Mouse (Mus musculus) cerebellum, adult 2 months (tissue): ENCODE measurements around the gene Gm20547.

Experiments
- CTCF ChIP-seq: fragments of 200-500 bp; IDR thresholded peaks from 2 replicates; pipeline ENCODE4 v1.5.1; 2011; ENCODE audit warnings: low read depth, mild to moderate bottlenecking, control low read depth, low read length, moderate library complexity, borderline replicate concordance; ENCODE audit not compliant: insufficient read depth
- POLR2A ChIP-seq: fragments of 200-500 bp; IDR thresholded peaks from 2 replicates; pipeline ENCODE4 v1.6.1; 2011; ENCODE audit warnings: low read length, control low read depth, borderline replicate concordance; ENCODE audit not compliant: insufficient read depth

DNA sequence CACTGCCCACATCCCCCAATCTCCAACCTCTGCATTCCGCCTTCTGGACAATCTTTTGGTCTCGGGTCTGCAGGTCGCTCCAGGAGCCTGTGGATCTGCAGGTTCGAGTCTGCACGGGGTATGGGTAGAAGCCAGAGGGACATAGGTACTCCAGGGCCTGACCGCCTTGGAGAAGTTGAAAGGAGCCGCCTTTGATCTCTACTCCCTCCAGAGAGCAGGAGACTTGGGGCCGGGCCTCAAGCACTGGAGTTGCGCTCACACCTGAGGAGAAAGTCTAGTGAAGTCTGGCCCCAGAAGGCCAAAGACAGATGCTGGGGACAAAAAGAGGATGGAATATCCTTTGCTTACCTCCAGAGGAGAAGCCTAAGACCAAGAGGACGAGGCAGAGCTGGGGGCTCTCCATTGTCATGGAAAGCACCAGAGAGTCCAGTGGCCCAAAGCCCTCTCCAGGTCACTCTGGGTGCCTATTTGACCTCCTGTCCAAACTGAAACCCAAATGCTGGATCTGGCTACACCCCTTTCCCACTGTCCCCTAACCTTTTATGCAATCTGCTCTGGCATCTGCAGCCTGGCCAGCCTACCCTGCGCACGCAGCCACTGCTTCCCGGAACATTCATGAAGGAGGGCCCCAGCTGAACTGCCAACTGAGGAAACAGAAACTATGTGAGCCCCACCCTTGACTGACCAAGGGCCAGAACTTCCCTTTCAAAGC is 20.0 kb downstream of the Gm20547 start:
- TF ChIP-seq POLR2A: no peak
- no peak for TF ChIP-seq CTCF
